Mouse (Mus musculus) liver, embryonic 14.5 days (tissue): ENCODE data around the gene Sycp2.

Experiments
- CTCF ChIP-seq: IDR thresholded peaks from 2 replicates; pipeline ENCODE4 v1.5.1; 2016; ENCODE audit warnings: antibody characterized with exemption, low read depth, control low read depth
- EP300 ChIP-seq: IDR thresholded peaks from 2 replicates; pipeline ENCODE4 v1.6.1; 2016; ENCODE audit warnings: antibody characterized with exemption, low read depth

DNA sequence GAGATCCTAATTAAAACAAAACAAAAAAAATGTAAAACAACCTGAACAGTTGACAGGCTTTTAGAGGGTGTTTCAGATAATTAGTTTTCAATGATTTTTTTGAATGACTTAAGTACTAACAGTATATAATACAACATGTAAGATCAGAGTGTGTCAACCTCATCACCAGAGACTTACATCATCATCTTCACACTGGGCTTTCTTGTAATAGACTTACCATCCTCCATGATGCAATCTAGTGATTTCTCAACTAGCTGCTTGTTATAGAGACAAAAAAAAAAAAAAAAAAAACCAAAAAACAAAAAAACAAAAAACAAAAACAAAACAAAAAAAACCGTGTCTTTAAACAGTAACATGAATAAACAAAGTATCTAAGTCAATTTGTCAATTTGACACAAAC lies 1.5 kb upstream of the Sycp2 start:
- no peak for TF ChIP-seq EP300
- TF ChIP-seq CTCF, result no peak
